ENCODE assay signal across 8 mouse cellular contexts in the genomic region with DNA sequence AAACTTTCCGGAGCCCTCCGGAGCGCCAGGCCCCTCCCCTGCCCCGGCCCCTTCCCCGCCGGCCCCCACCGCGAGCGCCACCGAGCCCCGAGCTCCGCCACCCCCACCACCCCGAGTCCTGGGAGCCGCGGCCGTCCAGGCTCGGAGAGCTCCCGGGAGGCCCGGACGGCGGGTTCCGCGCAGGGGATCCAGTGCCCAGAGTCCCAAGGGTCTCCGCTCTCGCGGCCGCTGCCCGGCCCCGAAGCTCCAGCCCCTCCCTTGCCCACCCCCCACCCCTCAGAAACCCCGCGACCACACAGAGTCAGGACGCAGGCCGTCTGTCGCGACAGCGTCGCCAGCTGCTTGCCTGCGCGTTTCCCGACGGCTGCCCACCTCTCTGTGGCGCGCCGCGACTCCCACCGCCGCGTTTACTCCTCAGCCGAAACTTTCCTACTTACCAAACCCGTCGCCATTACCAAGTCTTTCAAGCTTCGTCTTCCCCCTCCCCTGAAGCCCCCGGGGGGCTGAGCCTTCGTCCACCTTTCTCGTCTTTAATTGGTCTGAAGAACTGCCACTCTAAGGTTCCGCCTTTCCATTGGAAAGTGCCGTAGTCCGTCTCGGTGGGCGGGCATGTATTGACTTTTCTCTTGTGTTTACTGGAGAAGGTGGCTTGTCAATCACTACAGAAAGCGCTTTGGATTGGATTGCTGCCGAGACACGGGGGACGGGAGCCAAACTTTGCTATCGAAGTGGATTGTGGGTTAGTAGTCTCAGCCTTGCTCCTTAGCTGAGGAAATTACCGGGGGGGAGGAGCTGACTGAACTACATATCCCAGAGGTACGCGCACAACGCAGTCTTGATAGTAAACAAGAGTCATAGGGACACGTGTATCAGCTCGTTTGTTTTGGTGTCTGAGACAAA. TPM values are rescaled to one million over a fixed set of nuclear protein-coding genes. Genes with fewer than 3 reads are reported as not detected.
DNase-seq lines count a peak whose midpoint lies in the region; ATAC-seq and TF ChIP-seq lines count a peak whose summit lies in the region.

Hbp1 (minus strand) TSS at position 777 of the 900 bp plus-strand sequence.

- H3K4me1 ChIP-seq in embryonic facial prominence, embryonic 14.5 days (ENCODE audit: control insufficient read depth, insufficient read depth, low read length), result 0 out of 2 replicates have a peak, but pooled peaks cover 5% of the 10 kb centered on the region
- peaks cover 6% of the 10 kb centered on the region for H3K4me1 ChIP-seq in heart, adult 2 months (ENCODE audit: control insufficient read depth, insufficient read depth, low read length)
- H3K4me1 ChIP-seq in limb, embryonic 13.5 days, result peaks cover 9% of the 10 kb centered on the region; the same call in 1 of the 2 replicates
- peaks cover 4% of the 10 kb centered on the region; the same call in 1 of the 2 replicates for H3K4me1 ChIP-seq in midbrain, embryonic 16.5 days (ENCODE audit: control insufficient read depth, insufficient read depth, low read length)

- peak within 1 kb of the TSS; percentile 85 for H3K4me3 ChIP-seq in embryonic facial prominence, embryonic 14.5 days (ENCODE audit: low read depth, low read length)
- peak within 1 kb of the TSS; percentile 78 for H3K4me3 ChIP-seq in heart, adult 2 months
- H3K4me3 ChIP-seq in limb, embryonic 13.5 days, result peak within 1 kb of the TSS; percentile 82
- H3K4me3 ChIP-seq in midbrain, embryonic 16.5 days (ENCODE audit: low read depth, low read length), result peak within 1 kb of the TSS; percentile 94

- 0% methylated on average over 29 of the region's 71 CpGs for WGBS in embryonic facial prominence, embryonic 14.5 days
- under 1% methylated on average over 70 of the region's 71 CpGs for WGBS in heart, adult 2 months
- 0% methylated on average over 49 of the region's 71 CpGs for WGBS in limb, embryonic 13.5 days
- under 1% methylated on average over 56 of the region's 71 CpGs for WGBS in midbrain, embryonic 16.5 days

- TF ChIP-seq CTCF in heart, adult 2 months (IDR thresholded peaks at IDR 0.05), result no peak

- TF ChIP-seq EP300 in heart, adult 2 months (IDR thresholded peaks at IDR 0.05; ENCODE audit: insufficient read depth, low read depth, low read length), result no peak

- H3K27ac ChIP-seq in embryonic facial prominence, embryonic 14.5 days (replicated peaks; ENCODE audit: low read depth, low read length), result peak within 1 kb of the TSS; percentile 100
- H3K27ac ChIP-seq in heart, adult 2 months, result peak within 1 kb of the TSS; percentile 98
- H3K27ac ChIP-seq in limb, embryonic 13.5 days, result peak within 1 kb of the TSS; percentile 99
- peak within 1 kb of the TSS; percentile 95 for H3K27ac ChIP-seq in midbrain, embryonic 16.5 days (ENCODE audit: low read length)

- no peaks in the 10 kb centered on the region for H3K27me3 ChIP-seq in embryonic facial prominence, embryonic 14.5 days (replicated peaks; ENCODE audit: control insufficient read depth, insufficient read depth, low read length)
- H3K27me3 ChIP-seq in heart, adult 2 months (ENCODE audit: control insufficient read depth, insufficient read depth, low read length), result no peaks in the 10 kb centered on the region
- H3K27me3 ChIP-seq in limb, embryonic 13.5 days, result no peaks in the 10 kb centered on the region
- H3K27me3 ChIP-seq in midbrain, embryonic 16.5 days (ENCODE audit: control insufficient read depth, insufficient read depth, low read depth, low read length), result no peaks in the 10 kb centered on the region

- peak; percentile 100 for DNase-seq in 3T3-L1 (ENCODE audit: low read depth, low spot score)
- DNase-seq in adrenal gland, postnatal 4 days (ENCODE audit: low spot score in 2 of 2), result peak; percentile 82 to 94
- DNase-seq in embryonic facial prominence, embryonic 14.5 days (ENCODE audit: low spot score), result peak; percentile 100
- peak; percentile 96 to 99 for DNase-seq in heart, adult 2 months
- peak; percentile 100 for DNase-seq in kidney, adult 8-10 months
- peak; percentile 88 to 96 for DNase-seq in spleen, postnatal 10 days (ENCODE audit: low spot score in 2 of 2)

- intact Hi-C loops in heart, adult 2 months (cut with DNase I), result loop anchor here (10.0 kb wide), 1 partner anchor 435 kb away; no protein-coding TSS in a partner anchor

- H3K36me3 ChIP-seq in embryonic facial prominence, embryonic 14.5 days (ENCODE audit: control insufficient read depth, insufficient read depth, low read length), result no peaks in the 10 kb centered on the region
- H3K36me3 ChIP-seq in heart, adult 2 months (ENCODE audit: control insufficient read depth, insufficient read depth, low read length), result peaks cover 19% of the 10 kb centered on the region
- H3K36me3 ChIP-seq in limb, embryonic 13.5 days, result no peaks in the 10 kb centered on the region
- H3K36me3 ChIP-seq in midbrain, embryonic 16.5 days (ENCODE audit: control insufficient read depth, insufficient read depth, low read length), result no peaks in the 10 kb centered on the region

- ATAC-seq in embryonic facial prominence, embryonic 14.5 days (ENCODE audit: low read depth), result peak; percentile 98
- ATAC-seq in limb, embryonic 13.5 days (ENCODE audit: low FRiP score, low read depth), result peak; percentile 96
- peak; percentile 98 for ATAC-seq in midbrain, embryonic 16.5 days

- H3K79me2 ChIP-seq in heart, adult 2 months (replicated peaks; ENCODE audit: control insufficient read depth, insufficient read depth, low read length), result peaks cover 4% of the 10 kb centered on the region; the same call in 1 of the 2 replicates

- H3K9ac ChIP-seq in embryonic facial prominence, embryonic 14.5 days (ENCODE audit: low read depth, low read length), result peak within 1 kb of the TSS; percentile 97
- H3K9ac ChIP-seq in heart, adult 2 months (ENCODE audit: low read depth, low read length), result peak within 1 kb of the TSS; percentile 100
- peak within 1 kb of the TSS; percentile 93 for H3K9ac ChIP-seq in limb, embryonic 13.5 days
- peak within 1 kb of the TSS; percentile 85 for H3K9ac ChIP-seq in midbrain, embryonic 16.5 days (ENCODE audit: low read depth, low read length)

- peak within 1 kb of the TSS; percentile 80 for H3K4me2 ChIP-seq in embryonic facial prominence, embryonic 14.5 days (ENCODE audit: low read depth, low read length)
- H3K4me2 ChIP-seq in limb, embryonic 13.5 days (replicated peaks), result peak within 1 kb of the TSS; percentile 70
- peak within 1 kb of the TSS; percentile 79 for H3K4me2 ChIP-seq in midbrain, embryonic 16.5 days (ENCODE audit: low read length)

- no peaks in the 10 kb centered on the region for H3K9me3 ChIP-seq in embryonic facial prominence, embryonic 14.5 days (ENCODE audit: control insufficient read depth, low read length)
- H3K9me3 ChIP-seq in limb, embryonic 13.5 days, result no peaks in the 10 kb centered on the region
- H3K9me3 ChIP-seq in midbrain, embryonic 16.5 days (replicated peaks; ENCODE audit: control insufficient read depth, low read length, poor library complexity, severe bottlenecking), result no peaks in the 10 kb centered on the region

- TF ChIP-seq POLR2A in heart, adult 2 months (IDR thresholded peaks at IDR 0.05; ENCODE audit: insufficient read depth, low read depth, low read length), result peak; percentile 83

RNA-seq across cellular contexts. Expression of gene Hbp1, which starts in this region (rescaled TPM):
- 100 to 1,000 TPM; 140 to 148 TPM for total RNA-seq in adrenal gland, postnatal 4 days (2021)
- polyA plus RNA-seq in embryonic facial prominence, embryonic 14.5 days (2014; fragmentation: Nextera tagmentation; extraction: Ambion mirVana), result 116 and 129 TPM in 2 replicates
- 10 to 100 TPM; 58.2 to 67.2 TPM for total RNA-seq in heart, adult 2 months (2021)
- 65.4 and 108 TPM in 2 replicates for polyA plus RNA-seq in heart, adult 2 months (2012; rRNA removed)
- polyA plus RNA-seq in limb, embryonic 13.5 days (2015; fragmentation: Nextera tagmentation; extraction: Ambion mirVana), result 148 and 149 TPM in 2 replicates
- 39.8 and 43.2 TPM in 2 replicates for polyA plus RNA-seq in midbrain, embryonic 16.5 days (2015; fragmentation: Nextera tagmentation; extraction: Ambion mirVana)

Comparison
In these comparisons a context has a peak if more than half of its experiments do, and no peak if none do; other contexts are left out.
1. Peak in every context shown above with its lines: DNase-seq, ATAC-seq, H3K4me3 ChIP-seq and H3K27ac ChIP-seq.